Mouse (Mus musculus): Measurements from ENCODE around the gene Rbm33.

Gene Rbm33

GRCm38 (mm10) chr5:28412006-28412685 is 95.2 kb downstream of the Rbm33 start:
- DNase-seq (ENCODE audit: low spot score): no peak

GRCm38 (mm10) chr5:28413533-28413932 is 96.6 kb downstream of the Rbm33 start:
- no peak for DNase-seq (ENCODE audit: low spot score)

- DNase-seq (ENCODE audit: low spot score): no peak
Observed at GRCm38 (mm10) chr5:28414076-28414475, 97.2 kb downstream of the Rbm33 start.

GRCm38 (mm10) chr5:28416029-28416428 is 99.1 kb downstream of the Rbm33 start:
- no peak for DNase-seq (ENCODE audit: low spot score)

- DNase-seq (ENCODE audit: low spot score): no peak
Observed at GRCm38 (mm10) chr5:28418734-28419133, 101.8 kb downstream of the Rbm33 start.

- DNase-seq (ENCODE audit: low spot score): no peak
Observed at GRCm38 (mm10) chr5:28419640-28420265, 102.8 kb downstream of the Rbm33 start.

- no peak for DNase-seq (ENCODE audit: low spot score)
Observed at GRCm38 (mm10) chr5:28423781-28424180, 106.9 kb downstream of the Rbm33 start.

GRCm38 (mm10) chr5:28425926-28426325 is 109.0 kb downstream of the Rbm33 start:
- no peak for DNase-seq (ENCODE audit: low spot score)

GRCm38 (mm10) chr5:28450126-28450890 is 133.4 kb downstream of the Rbm33 start:
- DNase-seq (ENCODE audit: low spot score): no peak

- peak; percentile 40 for DNase-seq (ENCODE audit: low spot score)
Observed at GRCm38 (mm10) chr5:28451053-28451638, 134.2 kb downstream of the Rbm33 start.

- DNase-seq (ENCODE audit: low spot score): no peak
Observed at GRCm38 (mm10) chr5:28453086-28453485, 136.2 kb downstream of the Rbm33 start.

- no peak for DNase-seq (ENCODE audit: low spot score)
Observed at GRCm38 (mm10) chr5:28453523-28453922, 136.6 kb downstream of the Rbm33 start.

- no peak for DNase-seq (ENCODE audit: low spot score)
Observed at GRCm38 (mm10) chr5:28454546-28454945, 137.6 kb downstream of the Rbm33 start.

GRCm38 (mm10) chr5:28455721-28456120 is 138.8 kb downstream of the Rbm33 start:
- no peak for DNase-seq (ENCODE audit: low spot score)

- DNase-seq (ENCODE audit: low spot score): no peak
Observed at GRCm38 (mm10) chr5:28456366-28456765, 139.4 kb downstream of the Rbm33 start.

- DNase-seq (ENCODE audit: low spot score): no peak
Observed at GRCm38 (mm10) chr5:28457921-28458641, 141.2 kb downstream of the Rbm33 start.

- DNase-seq (ENCODE audit: low spot score): no peak
Observed at GRCm38 (mm10) chr5:28458821-28459240, 141.9 kb downstream of the Rbm33 start.

- DNase-seq (ENCODE audit: low spot score): no peak
Observed at GRCm38 (mm10) chr5:28459456-28460225, 142.7 kb downstream of the Rbm33 start.

GRCm38 (mm10) chr5:28460556-28461350 is 143.8 kb downstream of the Rbm33 start:
- no peak for DNase-seq (ENCODE audit: low spot score)

- DNase-seq (ENCODE audit: low spot score): no peak
Observed at GRCm38 (mm10) chr5:28461376-28461775, 144.5 kb downstream of the Rbm33 start.

All from yolk sac, embryonic 10.5 days (tissue).